Mouse (Mus musculus): ENCODE results near the gene Nkx2-5. TPM values are rescaled to one million over a fixed set of nuclear protein-coding genes. Genes with fewer than 3 reads are reported as not detected.

Gene Nkx2-5
- polyA plus RNA-seq, 2 experiments: 0.06 TPM; not detected in 1

GRCm38 (mm10) chr17:26838911-26839717, 5.7 kb downstream of the Nkx2-5 start:
- peak overlapping the region; percentile 30 for H3K4me3 ChIP-seq (replicated peaks; ENCODE audit: low read length)
- no peak overlapping the region for H3K27ac ChIP-seq (replicated peaks; ENCODE audit: low read depth, low read length)
- peak overlapping the region; percentile 42 for H3K4me2 ChIP-seq (replicated peaks; ENCODE audit: low read depth, low read length, severe bottlenecking)
- no peaks in the 10 kb centered on the region for H3K36me3 ChIP-seq (ENCODE audit: control insufficient read depth, insufficient read depth, low read length)
- no peaks in the 10 kb centered on the region for H3K9me3 ChIP-seq (ENCODE audit: control insufficient read depth, low read length)
- no peak for TF ChIP-seq POLR2A (IDR thresholded peaks at IDR 0.05; ENCODE audit: borderline replicate concordance, extremely low read depth, insufficient read depth, insufficient read length)
- 0 out of 2 replicates have a peak overlapping the region, but pooled peaks have one; percentile 25 for H3K9ac ChIP-seq (ENCODE audit: low read depth, low read length, severe bottlenecking)
- H3K27me3 ChIP-seq (ENCODE audit: control insufficient read depth, insufficient read depth, low read length): peaks cover 99% of the 10 kb centered on the region
- under 1% methylated on average over 62 of the region's 87 CpGs for WGBS
- DNase-seq (ENCODE audit: low spot score) (no peak), ATAC-seq (ENCODE audit: low FRiP score, low read depth) (no peak)
- H3K4me1 ChIP-seq (ENCODE audit: control insufficient read depth, insufficient read depth, low read length): peaks cover 6% of the 10 kb centered on the region; the same call in 1 of the 2 replicates

GRCm38 (mm10) chr17:26838191-26838910, 6.5 kb downstream of the Nkx2-5 start:
- under 1% methylated on average over 33 of the region's 37 CpGs for WGBS
- DNase-seq (ENCODE audit: low spot score): no peak
- peaks cover 6% of the 10 kb centered on the region; the same call in 1 of the 2 replicates for H3K4me1 ChIP-seq (ENCODE audit: control insufficient read depth, insufficient read depth, low read length)
- TF ChIP-seq POLR2A (IDR thresholded peaks at IDR 0.05; ENCODE audit: borderline replicate concordance, extremely low read depth, insufficient read depth, insufficient read length): no peak
- H3K27ac ChIP-seq (replicated peaks; ENCODE audit: low read depth, low read length): no peak overlapping the region
- no peaks in the 10 kb centered on the region for H3K9me3 ChIP-seq (ENCODE audit: control insufficient read depth, low read length)
- no peak overlapping the region for H3K4me2 ChIP-seq (replicated peaks; ENCODE audit: low read depth, low read length, severe bottlenecking)
- peaks cover 96% of the 10 kb centered on the region for H3K27me3 ChIP-seq (ENCODE audit: control insufficient read depth, insufficient read depth, low read length)
- ATAC-seq (ENCODE audit: low FRiP score, low read depth): no peak
- no peaks in the 10 kb centered on the region for H3K36me3 ChIP-seq (ENCODE audit: control insufficient read depth, insufficient read depth, low read length)
- peak overlapping the region; percentile 30; the same call in 1 of the 2 replicates for H3K4me3 ChIP-seq (replicated peaks; ENCODE audit: low read length)
- no peak overlapping the region for H3K9ac ChIP-seq (ENCODE audit: low read depth, low read length, severe bottlenecking)

GRCm38 (mm10) chr17:26837546-26837985, 7.2 kb downstream of the Nkx2-5 start:
- peaks cover 6% of the 10 kb centered on the region; the same call in 1 of the 2 replicates for H3K4me1 ChIP-seq (ENCODE audit: control insufficient read depth, insufficient read depth, low read length)
- peaks cover 88% of the 10 kb centered on the region for H3K27me3 ChIP-seq (ENCODE audit: control insufficient read depth, insufficient read depth, low read length)
- WGBS: 5% methylated on average over 7 of the region's 7 CpGs
- H3K9me3 ChIP-seq (ENCODE audit: control insufficient read depth, low read length): no peaks in the 10 kb centered on the region
- H3K27ac ChIP-seq (replicated peaks; ENCODE audit: low read depth, low read length): no peak overlapping the region
- H3K4me2 ChIP-seq (replicated peaks; ENCODE audit: low read depth, low read length, severe bottlenecking): no peak overlapping the region
- no peak for DNase-seq (ENCODE audit: low spot score)
- ATAC-seq (ENCODE audit: low FRiP score, low read depth): no peak
- no peak overlapping the region for H3K9ac ChIP-seq (ENCODE audit: low read depth, low read length, severe bottlenecking)
- TF ChIP-seq POLR2A (IDR thresholded peaks at IDR 0.05; ENCODE audit: borderline replicate concordance, extremely low read depth, insufficient read depth, insufficient read length): no peak
- H3K4me3 ChIP-seq (replicated peaks; ENCODE audit: low read length): no peak overlapping the region
- no peaks in the 10 kb centered on the region for H3K36me3 ChIP-seq (ENCODE audit: control insufficient read depth, insufficient read depth, low read length)

GRCm38 (mm10) chr17:26836786-26837545, 7.8 kb downstream of the Nkx2-5 start:
- peaks cover 6% of the 10 kb centered on the region; the same call in 1 of the 2 replicates for H3K4me1 ChIP-seq (ENCODE audit: control insufficient read depth, insufficient read depth, low read length)
- 3% methylated on average over 19 of the region's 19 CpGs for WGBS
- no peak overlapping the region for H3K27ac ChIP-seq (replicated peaks; ENCODE audit: low read depth, low read length)
- DNase-seq (ENCODE audit: low spot score) (no peak), ATAC-seq (ENCODE audit: low FRiP score, low read depth) (no peak)
- no peak for TF ChIP-seq POLR2A (IDR thresholded peaks at IDR 0.05; ENCODE audit: borderline replicate concordance, extremely low read depth, insufficient read depth, insufficient read length)
- H3K27me3 ChIP-seq (ENCODE audit: control insufficient read depth, insufficient read depth, low read length): peaks cover 82% of the 10 kb centered on the region
- H3K4me2 ChIP-seq (replicated peaks; ENCODE audit: low read depth, low read length, severe bottlenecking): no peak overlapping the region
- H3K4me3 ChIP-seq (replicated peaks; ENCODE audit: low read length): no peak overlapping the region
- H3K36me3 ChIP-seq (ENCODE audit: control insufficient read depth, insufficient read depth, low read length): no peaks in the 10 kb centered on the region
- H3K9me3 ChIP-seq (ENCODE audit: control insufficient read depth, low read length): no peaks in the 10 kb centered on the region
- H3K9ac ChIP-seq (ENCODE audit: low read depth, low read length, severe bottlenecking): no peak overlapping the region

- Histone ChIP-seq H3K9ac (ENCODE audit: low read depth, low read length, severe bottlenecking) (no peak overlapping the region), H3K27ac (replicated peaks; ENCODE audit: low read depth, low read length) (no peak overlapping the region), H3K36me3 (ENCODE audit: control insufficient read depth, insufficient read depth, low read length) (no peaks in the 10 kb centered on the region), H3K4me2 (replicated peaks; ENCODE audit: low read depth, low read length, severe bottlenecking) (no peak overlapping the region), H3K9me3 (ENCODE audit: control insufficient read depth, low read length) (no peaks in the 10 kb centered on the region), H3K4me1 (ENCODE audit: control insufficient read depth, insufficient read depth, low read length) (peaks cover 6% of the 10 kb centered on the region; the same call in 1 of the 2 replicates), H3K27me3 (ENCODE audit: control insufficient read depth, insufficient read depth, low read length) (peaks cover 76% of the 10 kb centered on the region), H3K4me3 (replicated peaks; ENCODE audit: low read length) (no peak overlapping the region)
- 13% methylated on average over 5 of the region's 5 CpGs for WGBS
- ATAC-seq (ENCODE audit: low FRiP score, low read depth) (no peak), DNase-seq (ENCODE audit: low spot score) (no peak)
- no peak for TF ChIP-seq POLR2A (IDR thresholded peaks at IDR 0.05; ENCODE audit: borderline replicate concordance, extremely low read depth, insufficient read depth, insufficient read length)
These were observed 8.4 kb downstream of the Nkx2-5 start for GRCm38 (mm10) chr17:26836377-26836776.
